Mouse (Mus musculus) naive thymus-derived CD4-positive, alpha-beta T cell, adult 2 months (primary cell): ENCODE measurements at regions not wholly inside any gene's neighbourhood (a gene's known extent, or its start where the extent isn't known, plus 50 kb on each side); places are given as distances from the start of the nearest gene placed in this dataset.
A peak's percentile ranks its signal among the peaks of the same experiment; 100 is the strongest.

ENCODE experiments used
- DNase-seq: peaks from one replicate; pipeline ENCODE4 v3.0.0-alpha.2; 2011; ENCODE audit warnings: low read depth

- DNase-seq = no peak
Measured at GRCm38 (mm10) chr15:63190086-63190485, 654.9 kb downstream of the Gsdmc2 start.

GRCm38 (mm10) chr15:63171003-63171402, 674.0 kb downstream of the Gsdmc2 start:
- DNase-seq = no peak

- no peak for DNase-seq
Measured at GRCm38 (mm10) chr15:63170171-63170570, 674.8 kb downstream of the Gsdmc2 start.

- DNase-seq = no peak
Measured at GRCm38 (mm10) chr15:63166411-63166810, 678.6 kb downstream of the Gsdmc2 start.

- DNase-seq = no peak
Measured at GRCm38 (mm10) chr15:63163550-63164279, 681.3 kb downstream of the Gsdmc2 start.

- DNase-seq = no peak
Measured at GRCm38 (mm10) chr15:63162881-63163549, 682.0 kb downstream of the Gsdmc2 start.

GRCm38 (mm10) chr15:63123123-63123688, 721.8 kb downstream of the Gsdmc2 start:
- peak; percentile 62 for DNase-seq

GRCm38 (mm10) chr15:63112918-63113317, 732.1 kb downstream of the Gsdmc2 start:
- no peak for DNase-seq

GRCm38 (mm10) chr15:63100093-63100492, 744.9 kb downstream of the Gsdmc2 start:
- DNase-seq = no peak

- DNase-seq = no peak
Measured at GRCm38 (mm10) chr15:63081972-63082371, 763.0 kb downstream of the Gsdmc2 start.

- DNase-seq = no peak
Measured at GRCm38 (mm10) chr15:63079825-63080224, 765.2 kb downstream of the Gsdmc2 start.

- no peak for DNase-seq
Measured at GRCm38 (mm10) chr15:63071921-63072320, 773.1 kb downstream of the Gsdmc2 start.

- no peak for DNase-seq
Measured at GRCm38 (mm10) chr15:63067126-63067525, 777.9 kb downstream of the Gsdmc2 start.

GRCm38 (mm10) chr15:63066020-63066439, 778.9 kb downstream of the Gsdmc2 start:
- no peak for DNase-seq

GRCm38 (mm10) chr15:63061891-63062290, 783.1 kb downstream of the Gsdmc2 start:
- no peak for DNase-seq

- DNase-seq = no peak
Measured at GRCm38 (mm10) chr15:63060826-63061225, 784.2 kb downstream of the Gsdmc2 start.

- DNase-seq = no peak
Measured at GRCm38 (mm10) chr15:63052570-63053255, 792.3 kb downstream of the Gsdmc2 start.

- no peak for DNase-seq
Measured at GRCm38 (mm10) chr15:63050033-63050432, 794.9 kb downstream of the Gsdmc2 start.

- no peak for DNase-seq
Measured at GRCm38 (mm10) chr15:63042367-63042766, 802.6 kb downstream of the Gsdmc2 start.

- DNase-seq = no peak
Measured at GRCm38 (mm10) chr15:63036241-63036640, 808.7 kb downstream of the Gsdmc2 start.

GRCm38 (mm10) chr15:63020826-63021225, 824.2 kb downstream of the Gsdmc2 start:
- DNase-seq = no peak

- DNase-seq = no peak
Measured at GRCm38 (mm10) chr15:63017966-63018365, 827.0 kb downstream of the Gsdmc2 start.
